Mouse (Mus musculus) skeletal muscle tissue, adult 2 months (tissue): ENCODE data around the gene St5.

Experiments
- DNase-seq: peaks from one replicate; pipeline ENCODE4 v3.0.0-alpha.2; 2012; ENCODE audit warnings: low read depth, low spot score

Gene St5

DNA sequence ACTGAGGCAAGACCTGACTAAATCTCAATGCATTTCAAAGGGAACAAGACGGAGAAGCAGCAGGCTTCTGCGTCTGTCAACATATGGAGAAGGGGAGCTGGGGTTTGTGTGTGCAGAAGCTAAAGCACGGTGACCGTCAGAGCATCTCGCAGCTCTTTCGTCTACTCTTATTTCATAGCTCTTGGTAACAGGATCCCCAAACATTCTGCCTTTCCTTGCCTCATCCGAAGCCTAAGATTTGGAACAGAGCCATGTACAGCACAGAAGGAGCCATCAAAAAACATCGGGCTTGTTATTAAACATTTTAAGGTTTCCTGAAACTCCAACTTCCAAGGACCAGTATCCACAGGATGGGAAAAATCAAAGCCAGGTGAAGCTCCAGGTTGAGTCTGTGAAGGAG lies 62.3 kb downstream of the St5 start:
- DNase-seq, result no peak

GRCm38 (mm10) chr7:109637391-109637790 lies 66.0 kb downstream of the St5 start:
- peak; percentile 27 for DNase-seq

- DNase-seq, result no peak
These were observed 67.2 kb downstream of the St5 start for GRCm38 (mm10) chr7:109636086-109636792.

DNA sequence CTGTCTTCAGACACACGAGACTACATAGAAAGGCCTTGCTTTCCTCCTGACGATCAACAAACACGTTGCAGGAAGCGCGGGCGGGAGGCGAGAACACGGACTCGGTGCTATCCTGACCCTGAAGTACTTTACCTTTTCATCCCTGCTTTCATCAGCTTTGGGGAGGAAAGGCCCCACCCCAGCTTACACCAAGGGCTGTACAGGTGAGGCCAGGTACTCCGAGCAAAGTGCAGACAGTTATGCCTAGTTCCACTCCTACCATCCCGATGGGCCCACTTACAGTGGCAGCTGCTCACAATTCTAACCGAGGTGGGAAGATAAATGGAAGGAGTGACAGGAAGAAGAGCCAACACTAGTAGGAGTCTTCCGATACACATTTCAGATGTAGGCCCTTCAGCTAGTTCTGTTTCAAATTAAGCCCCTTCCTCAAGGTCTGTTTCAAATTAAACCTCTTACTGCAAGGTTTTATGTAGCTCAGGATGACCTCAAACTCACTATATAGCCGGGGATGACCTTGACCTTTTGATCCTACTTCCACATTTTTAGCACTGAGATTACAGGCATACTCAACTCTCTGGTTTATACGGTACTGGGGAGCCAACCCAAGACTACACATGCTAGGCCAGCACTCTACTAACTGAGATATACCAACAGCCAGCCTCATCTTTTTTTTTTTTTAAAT lies 69.9 kb downstream of the St5 start:
- no peak for DNase-seq

DNA sequence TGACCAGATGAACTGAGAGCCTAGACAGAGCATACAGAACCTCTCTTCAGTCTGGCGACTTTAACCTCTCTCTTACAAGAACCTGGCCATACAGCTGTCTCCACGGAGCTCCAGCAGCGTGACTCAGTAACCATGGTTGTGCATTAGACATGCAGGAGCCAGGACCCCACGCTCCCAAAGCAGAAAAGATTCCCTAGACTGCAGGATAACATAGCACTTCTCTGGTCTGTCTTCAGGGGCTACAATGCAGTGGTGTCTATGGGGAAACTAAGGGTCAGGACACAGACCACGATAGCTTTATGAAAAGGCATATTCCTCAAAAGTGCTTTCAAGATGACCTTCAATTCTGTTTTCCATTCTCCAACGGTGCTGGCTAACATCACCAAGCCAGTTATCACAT lies 72.1 kb downstream of the St5 start:
- no peak for DNase-seq

GRCm38 (mm10) chr7:109629871-109630778 lies 73.3 kb downstream of the St5 start:
- no peak for DNase-seq

DNA sequence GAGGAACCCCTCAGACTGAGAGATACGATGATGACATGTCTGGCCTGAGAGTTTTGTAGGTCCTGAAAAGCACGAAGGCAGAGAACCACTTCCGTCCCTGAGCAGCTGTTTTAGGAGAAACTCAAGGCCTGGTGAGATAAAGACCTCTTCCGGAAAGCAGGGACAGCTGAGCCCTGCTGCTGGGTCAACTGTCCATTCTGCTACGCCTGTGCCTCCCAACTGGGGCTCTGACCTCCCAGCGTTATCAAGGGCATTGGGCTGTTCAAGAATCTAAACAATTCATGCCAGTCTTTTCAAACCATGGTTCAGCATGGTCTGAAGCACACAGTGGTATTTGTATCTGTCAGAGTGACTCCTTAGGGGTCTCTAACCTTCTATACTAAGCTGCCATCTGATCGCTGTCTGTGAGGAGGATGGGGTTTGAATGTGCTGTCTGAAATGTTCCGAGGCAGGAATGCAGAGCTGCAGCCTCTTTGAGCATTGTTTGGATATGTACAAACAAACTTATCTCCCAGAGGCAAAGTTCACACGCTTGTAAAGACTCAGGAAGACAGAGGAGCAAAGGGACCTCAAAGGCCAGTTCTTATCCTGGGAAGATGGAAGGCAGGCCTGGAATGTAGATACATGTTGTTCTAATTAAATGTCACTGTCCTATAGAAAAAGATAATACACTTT lies 74.3 kb downstream of the St5 start:
- no peak for DNase-seq

- no peak for DNase-seq
These were observed 75.6 kb downstream of the St5 start for GRCm38 (mm10) chr7:109627851-109628250.

DNA sequence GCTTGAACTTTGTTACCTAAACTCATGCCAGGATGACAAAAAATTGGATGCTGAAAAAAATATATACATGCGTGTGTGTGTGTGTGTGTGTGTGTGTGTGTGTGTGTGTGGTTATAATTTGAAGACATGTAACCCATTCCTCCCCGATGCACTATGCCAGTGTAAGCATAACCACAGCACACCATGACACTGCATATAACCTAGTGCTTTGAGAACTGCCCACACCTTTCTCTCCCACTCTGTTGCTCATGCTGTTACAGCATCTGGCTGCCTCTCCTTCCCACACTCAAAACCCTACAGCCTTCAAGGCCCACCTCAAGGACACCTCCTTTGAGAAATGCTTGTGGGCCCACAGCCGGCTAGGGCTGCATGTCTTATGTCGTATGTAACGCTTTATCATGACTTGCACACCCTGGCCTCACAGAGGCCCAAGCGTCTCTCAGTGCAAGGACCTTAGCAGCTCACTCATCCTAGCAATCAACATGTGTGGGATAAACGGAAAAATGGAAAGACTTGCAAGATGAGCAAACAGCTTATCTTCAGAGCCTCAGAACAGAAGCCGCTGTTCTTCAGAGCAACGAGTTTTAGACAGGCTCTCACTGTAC lies 81.1 kb downstream of the St5 start:
- no peak for DNase-seq

DNA sequence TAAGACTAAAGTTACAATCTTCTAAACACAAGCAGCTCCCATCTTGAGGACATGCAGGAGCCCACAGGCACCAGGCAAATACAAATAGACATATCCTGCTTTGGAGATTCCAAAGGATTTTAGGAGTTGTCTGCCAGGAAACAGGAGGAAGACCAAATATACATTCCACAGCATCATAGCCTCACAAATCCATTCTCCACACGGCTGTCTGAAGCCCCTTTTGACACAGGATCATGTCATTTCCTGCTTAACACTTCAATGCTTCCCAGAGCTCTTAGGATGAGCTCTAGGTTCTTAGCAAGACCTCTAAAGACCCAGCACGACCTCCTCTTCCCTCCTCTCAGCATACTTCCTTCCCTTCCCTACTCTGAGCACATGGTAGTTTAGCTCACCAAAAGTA lies 82.4 kb downstream of the St5 start:
- DNase-seq, result no peak

- DNase-seq, result no peak
These were observed 83.1 kb downstream of the St5 start for GRCm38 (mm10) chr7:109620288-109620687.

DNA sequence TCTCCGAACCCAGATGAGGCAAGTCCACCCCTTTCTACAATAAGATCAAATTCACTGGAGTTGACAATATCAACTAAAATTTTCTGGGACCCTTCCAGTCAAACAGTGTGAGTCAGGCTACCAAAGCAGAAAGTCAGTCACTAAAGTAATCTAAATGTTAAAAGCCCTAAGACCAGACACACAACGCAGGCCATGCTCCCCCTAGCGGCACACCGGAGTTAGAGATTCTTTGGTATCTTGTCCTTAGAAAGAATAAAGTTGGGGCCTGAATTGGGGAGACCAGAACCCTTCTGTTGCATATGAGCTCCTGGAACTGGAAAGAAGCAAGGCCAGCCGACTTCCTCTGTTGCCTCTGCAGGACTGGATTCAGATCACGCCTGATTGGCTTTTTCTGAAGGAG lies 84.7 kb downstream of the St5 start:
- peak; percentile 48 for DNase-seq

DNA sequence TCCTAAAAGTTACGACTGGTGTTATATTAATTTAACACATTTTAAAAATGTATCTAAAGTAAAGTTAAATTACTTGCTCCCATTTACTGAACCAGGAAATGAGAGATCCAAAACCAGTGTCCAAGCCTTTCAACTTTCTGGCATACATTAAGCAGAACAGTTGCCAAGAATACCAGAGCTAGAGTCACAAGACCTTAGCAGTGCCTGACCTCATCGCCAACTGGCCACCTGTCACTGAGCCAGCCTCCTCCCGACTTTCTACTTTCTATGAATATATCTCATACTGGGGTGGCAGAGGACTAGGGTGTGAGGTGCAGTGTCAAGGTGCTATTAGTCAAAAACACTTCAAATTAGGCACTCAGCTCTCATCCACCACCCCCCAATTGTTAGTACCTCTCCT lies 85.6 kb downstream of the St5 start:
- DNase-seq, result peak; percentile 77

GRCm38 (mm10) chr7:109616034-109616979 lies 87.1 kb downstream of the St5 start:
- DNase-seq, result peak; percentile 84

GRCm38 (mm10) chr7:109615601-109616000 lies 87.8 kb downstream of the St5 start:
- DNase-seq, result no peak

GRCm38 (mm10) chr7:109614939-109615338 lies 88.5 kb downstream of the St5 start:
- no peak for DNase-seq

GRCm38 (mm10) chr7:109613531-109614021 lies 89.8 kb downstream of the St5 start:
- peak; percentile 54 for DNase-seq

DNA sequence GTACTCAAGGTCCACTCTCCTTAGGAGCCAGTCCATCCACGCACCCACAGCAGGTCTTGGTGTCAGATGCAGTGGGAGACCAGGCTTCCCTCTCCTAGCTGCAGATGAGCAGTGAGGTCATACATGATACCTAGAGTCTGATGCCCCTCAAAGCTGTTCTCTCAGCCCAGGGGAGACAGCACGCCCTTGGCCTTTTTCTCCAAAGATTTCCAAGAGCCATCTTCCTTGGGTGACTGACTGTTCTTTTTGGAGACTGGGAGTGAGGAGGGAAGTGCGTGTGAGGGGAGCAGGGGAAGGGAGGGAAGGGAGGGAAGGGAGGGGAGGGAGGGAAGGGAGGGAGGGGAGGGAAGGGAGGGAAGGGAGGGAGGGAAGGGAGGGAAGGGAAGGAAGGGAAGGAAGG lies 90.4 kb downstream of the St5 start:
- DNase-seq, result no peak

DNA sequence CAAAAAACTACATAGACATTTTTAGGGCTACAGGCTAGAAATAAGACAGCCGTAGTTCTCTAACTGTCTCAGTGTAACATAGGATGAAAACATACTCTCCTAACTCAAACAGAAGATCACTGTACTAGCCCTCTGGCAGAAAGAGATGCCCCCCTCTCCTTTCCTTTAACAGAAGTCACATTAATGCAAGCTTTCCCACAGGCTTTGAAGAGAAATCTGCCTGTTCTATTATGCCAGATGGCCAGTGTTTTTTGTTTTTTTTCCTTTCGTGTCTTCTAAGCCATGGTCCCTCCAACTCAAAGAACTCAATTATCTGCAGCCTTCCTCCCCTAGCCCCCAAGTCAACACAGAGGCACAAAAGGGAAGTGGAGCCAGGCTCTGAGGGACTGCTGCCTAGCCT lies 90.9 kb downstream of the St5 start:
- no peak for DNase-seq

GRCm38 (mm10) chr7:109610348-109610747 lies 93.1 kb downstream of the St5 start:
- no peak for DNase-seq
